In genomic region chr3:115666547-115666946, GRCm38 (mm10) we compare ENCODE assay signal across 23 mouse cellular contexts. TPM values are rescaled to one million over a fixed set of nuclear protein-coding genes. Genes with fewer than 3 reads are reported as not detected.
DNase-seq lines count a peak whose midpoint lies in the region.
"Had no signal": no experiment of that assay in that cellular context is flagged by ENCODE, and none has a peak within 500 bp of the region (broad histone marks: within the 10 kb centered on the region; RNA-seq: fewer than 3 reads in every experiment).

No protein-coding gene starts in this region.

- H3K27ac ChIP-seq in forebrain, embryonic 10.5 days = no peak overlapping the region
- H3K27ac ChIP-seq: embryonic facial prominence, embryonic 10.5 days; embryonic facial prominence, embryonic 13.5 days; forebrain, embryonic 13.5 days; heart, embryonic 13.5 days; hindbrain, embryonic 14.5 days; hindbrain, postnatal 0 days had no signal

- no peaks in the 10 kb centered on the region for H3K27me3 ChIP-seq in forebrain, embryonic 10.5 days (ENCODE audit: poor library complexity, severe bottlenecking)
- H3K27me3 ChIP-seq: embryonic facial prominence, embryonic 13.5 days; forebrain, embryonic 13.5 days; heart, embryonic 13.5 days had no signal

- H3K4me3 ChIP-seq in forebrain, embryonic 10.5 days = no peak overlapping the region
- H3K4me3 ChIP-seq: embryonic facial prominence, embryonic 10.5 days; embryonic facial prominence, embryonic 13.5 days; erythroblast, embryonic 14.5 days; forebrain, embryonic 13.5 days; heart, embryonic 13.5 days had no signal

- peak; percentile 18 for DNase-seq in adrenal gland, postnatal 10 days
- no peak for DNase-seq in adrenal gland, postnatal 4 days (ENCODE audit: low spot score in 2 of 2)
- DNase-seq in embryo, embryonic 10 days (ENCODE audit: low spot score) = peak; percentile 7
- DNase-seq in embryo, embryonic 11 days = no peak
- DNase-seq in CD4-positive helper T cell, adult 2 months (ENCODE audit: low read depth, low spot score) = peak; percentile 19
- DNase-seq in forebrain, embryonic 10.5 days (ENCODE audit: extremely low spot score, low spot score) = no peak
- DNase-seq: B cell, adult 2 months; cerebellum, adult 18-20 months; cerebellum, adult 9-10 months; cerebellum, postnatal 14 days; gastrocnemius, postnatal 14 days; heart, adult 18-20 months; heart, postnatal 14 days; heart, postnatal 4 days; kidney, adult 18-20 months; kidney, adult 9 months had no signal

- no peaks in the 10 kb centered on the region for H3K4me1 ChIP-seq in forebrain, embryonic 10.5 days
- H3K4me1 ChIP-seq: embryonic facial prominence, embryonic 10.5 days had no signal

- H3K9me3 ChIP-seq in forebrain, embryonic 10.5 days = no peaks in the 10 kb centered on the region
- H3K9me3 ChIP-seq: embryonic facial prominence, embryonic 10.5 days; embryonic facial prominence, embryonic 13.5 days; forebrain, embryonic 13.5 days; heart, embryonic 13.5 days had no signal

- 71% methylated on average over 8 of the region's 8 CpGs for WGBS in forebrain, embryonic 10.5 days

- no peaks in the 10 kb centered on the region for H3K36me3 ChIP-seq in forebrain, embryonic 10.5 days (replicated peaks)
- H3K36me3 ChIP-seq: embryonic facial prominence, embryonic 10.5 days; embryonic facial prominence, embryonic 13.5 days; heart, embryonic 13.5 days had no signal

RNA-seq across cellular contexts. Expression of gene S1pr1, which starts 48.3 kb away (rescaled TPM):
- 10 to 100 TPM; 41.8 to 65.7 TPM for total RNA-seq in adrenal gland, postnatal 10 days (2021)
- total RNA-seq in adrenal gland, postnatal 4 days (2021) = 10 to 100 TPM; 25.4 to 25.8 TPM
- 25.4 and 27.2 TPM in 2 replicates for polyA plus RNA-seq in forebrain, embryonic 10.5 days (2016; fragmentation: Nextera tagmentation; extraction: Ambion mirVana)
- polyA plus RNA-seq: erythroblast, embryonic 14.5 days had no signal

Comparison
In these comparisons a context has a peak if more than half of its experiments do, and no peak if none do; other contexts are left out.
1. DNase-seq: peak in adrenal gland, postnatal 10 days (single experiment), embryo, embryonic 10 days (single experiment) and CD4-positive helper T cell, adult 2 months (single experiment); none in adrenal gland, postnatal 4 days (0 of 2), embryo, embryonic 11 days (single experiment) and forebrain, embryonic 10.5 days (single experiment).